Mouse (Mus musculus) limb, embryonic 11.5 days (tissue): ENCODE data around the gene Glod5. TPM values are rescaled to one million over a fixed set of nuclear protein-coding genes. Genes with fewer than 3 reads are reported as not detected.
"Not testable (repeated sequence)": the region's sequence is repeated elsewhere in the genome, so short reads cannot be mapped to it uniquely, and the experiment has no call there.

Experiments
- ATAC-seq: fragments of 200-750 bp; cut with Nextera tagmentation; 2 replicates; pipeline ENCODE4 v1.8.0; 2017; ENCODE audit warnings: low read depth; ENCODE audit not compliant: insufficient number of reproducible peaks, low FRiP score, low TSS enrichment
- DNase-seq: peaks from one replicate; pipeline ENCODE4 v3.0.0-alpha.2; 2015; ENCODE audit warnings: low spot score
- H3K27ac ChIP-seq: fragments of 300-500 bp; sonication (generic); replicated peaks from 2 replicates; pipeline ENCODE4 v1.5.1; 2014; ENCODE audit warnings: low read depth, mild to moderate bottlenecking, low read length
- H3K27me3 ChIP-seq: fragments of 300-500 bp; sonication (generic); 2 replicates; pipeline ENCODE4 v1.6.1; 2014; ENCODE audit warnings: mild to moderate bottlenecking, low read length, mixed read lengths; ENCODE audit not compliant: control insufficient read depth, insufficient read depth
- H3K36me3 ChIP-seq: fragments of 300-500 bp; sonication (generic); 2 replicates; pipeline ENCODE4 v1.6.1; 2014; ENCODE audit warnings: mild to moderate bottlenecking, low read length, moderate library complexity, mixed read lengths; ENCODE audit not compliant: control insufficient read depth, insufficient read depth
- H3K4me1 ChIP-seq: fragments of 300-500 bp; sonication (generic); 2 replicates; pipeline ENCODE4 v1.6.1; 2014; ENCODE audit warnings: low read length, mixed read lengths; ENCODE audit not compliant: control insufficient read depth, insufficient read depth
- H3K4me2 ChIP-seq: fragments of 300-500 bp; sonication (generic); 2 replicates; pipeline ENCODE4 v1.6.1; 2014; ENCODE audit warnings: low read depth, mild to moderate bottlenecking, moderate library complexity; ENCODE audit not compliant: severe bottlenecking
- H3K4me3 ChIP-seq: fragments of 300-500 bp; sonication (generic); 2 replicates; pipeline ENCODE4 v1.5.1; 2014; ENCODE audit warnings: low read depth, low read length
- H3K9ac ChIP-seq: fragments of 300-500 bp; sonication (generic); 2 replicates; pipeline ENCODE4 v1.6.1; 2014; ENCODE audit warnings: mild to moderate bottlenecking, low read length
- H3K9me3 ChIP-seq: fragments of 300-500 bp; sonication (generic); 2 replicates; pipeline ENCODE4 v1.6.1; 2016; ENCODE audit warnings: low read length; ENCODE audit not compliant: control insufficient read depth
- WGBS: fragments of 180-500 bp; shearing (Covaris S2); extraction: QIAGEN DNeasy Blood & Tissue Kit; methylation state at CpG from one replicate; pipeline ENCODE4 v1.1.7; 2014; 5-methylcytosine and 5-hydroxymethylcytosine counted together
- polyA plus RNA-seq: library from polyadenylated mRNA; unstranded; fragments of >200 nt; fragmentation: Nextera tagmentation; extraction: Ambion mirVana; gene quantifications from 2 replicates; pipeline ENCODE4 v1.2.1, GENCODE M21; 2014

Glod5 gene
- polyA plus RNA-seq, 1 experiment from 2014 or later = not detected

DNA sequence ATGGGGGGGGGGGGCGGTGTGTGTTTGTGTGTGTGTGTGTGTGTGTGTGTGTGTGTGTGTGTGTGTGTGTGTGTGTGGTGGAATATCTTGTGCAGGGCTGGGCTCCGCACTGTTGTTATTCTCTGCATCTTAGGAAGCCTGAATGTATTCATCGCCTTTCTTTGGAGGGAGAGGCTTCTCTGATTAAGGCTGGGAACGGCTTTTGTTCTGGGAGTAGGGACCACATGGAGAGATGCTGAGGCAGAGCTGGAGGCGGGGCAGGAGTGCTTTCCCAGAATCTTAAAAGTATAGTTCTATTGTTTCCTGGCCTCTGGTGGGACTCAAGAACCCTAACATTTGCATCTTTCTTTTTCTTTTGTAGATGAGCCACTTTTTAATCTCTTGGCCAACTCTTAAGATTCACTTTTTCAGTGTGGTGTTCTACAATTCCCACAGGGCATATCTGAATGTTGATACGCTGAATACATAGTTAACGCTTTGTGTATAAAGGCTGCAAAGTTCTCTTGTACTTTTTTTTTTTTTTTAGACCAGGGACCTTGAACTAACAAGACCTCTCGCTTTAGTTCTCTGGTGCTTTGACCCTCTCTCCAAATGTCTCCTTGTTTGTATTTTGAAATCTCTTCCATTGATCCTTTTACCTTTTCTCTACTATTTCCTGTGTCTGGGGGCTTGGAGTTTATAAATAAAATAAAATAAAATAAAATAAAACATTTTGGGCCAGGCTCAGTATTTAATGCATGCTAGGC lies 4.5 kb downstream of the Glod5 start:
- H3K27ac ChIP-seq = no peak overlapping the region
- 48% methylated on average over 8 of the region's 8 CpGs for WGBS
- DNase-seq = no peak
- no peak overlapping the region for H3K9ac ChIP-seq
- ATAC-seq = no peak
- no peaks in the 10 kb centered on the region for H3K9me3 ChIP-seq
- H3K36me3 ChIP-seq = no peaks in the 10 kb centered on the region
- H3K27me3 ChIP-seq = no peaks in the 10 kb centered on the region
- no peak overlapping the region for H3K4me2 ChIP-seq
- H3K4me1 ChIP-seq = no peaks in the 10 kb centered on the region
- H3K4me3 ChIP-seq = no peak overlapping the region

DNA sequence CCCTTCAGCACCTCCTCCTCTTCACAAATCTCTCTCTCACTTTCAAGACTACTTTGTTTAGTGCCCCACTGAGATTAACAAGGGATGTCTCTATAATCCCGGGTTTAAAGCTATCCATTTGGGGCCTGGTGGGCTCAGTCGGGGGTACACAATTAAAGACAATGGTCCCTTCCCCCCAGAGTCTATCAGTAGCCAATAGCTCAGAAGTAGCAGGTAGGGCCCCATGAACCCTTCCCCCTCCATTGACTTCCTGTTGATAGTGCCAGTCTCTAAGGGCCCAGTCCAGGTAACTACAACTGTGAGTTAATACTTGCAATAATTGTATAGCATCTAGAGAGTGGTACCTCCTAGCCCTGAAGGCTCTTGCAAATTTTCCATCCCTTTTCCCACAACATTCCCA lies 5.1 kb downstream of the Glod5 start:
- H3K36me3 ChIP-seq = no peaks in the 10 kb centered on the region

GRCm38 (mm10) chrX:8009356-8009755 lies 8.9 kb downstream of the Glod5 start:
- ATAC-seq, H3K4me2 ChIP-seq, H3K9ac ChIP-seq, H3K36me3 ChIP-seq, H3K27me3 ChIP-seq, DNase-seq, H3K27ac ChIP-seq, H3K4me3 ChIP-seq, H3K9me3 ChIP-seq, H3K4me1 ChIP-seq: not testable (repeated sequence)
- WGBS = 87% methylated on average over 4 of the region's 4 CpGs

More for the DNA sequence above, 5.1 kb downstream of the Glod5 start:
- no peak overlapping the region for H3K27ac ChIP-seq
- no peak overlapping the region for H3K4me3 ChIP-seq
- H3K4me2 ChIP-seq = no peak overlapping the region
- ATAC-seq (no peak), DNase-seq (no peak)
- H3K4me1 ChIP-seq = no peaks in the 10 kb centered on the region
- H3K27me3 ChIP-seq = no peaks in the 10 kb centered on the region
- H3K9ac ChIP-seq = no peak overlapping the region
- no peaks in the 10 kb centered on the region for H3K9me3 ChIP-seq
- WGBS = 13% methylated on average over 2 of the region's 2 CpGs

GRCm38 (mm10) chrX:8008543-8008942 lies 9.7 kb downstream of the Glod5 start:
- H3K4me1 ChIP-seq = no peaks in the 10 kb centered on the region
- H3K9ac ChIP-seq = no peak overlapping the region
- no peak overlapping the region for H3K27ac ChIP-seq
- H3K4me2 ChIP-seq = no peak overlapping the region
- H3K36me3 ChIP-seq = no peaks in the 10 kb centered on the region
- H3K4me3 ChIP-seq = no peak overlapping the region
- ATAC-seq = no peak
- DNase-seq = no peak
- no peaks in the 10 kb centered on the region for H3K9me3 ChIP-seq
- WGBS = 43% methylated on average over 5 of the region's 5 CpGs
- no peaks in the 10 kb centered on the region for H3K27me3 ChIP-seq

GRCm38 (mm10) chrX:8002971-8003370 lies 15.3 kb downstream of the Glod5 start:
- 56% methylated on average over 4 of the region's 4 CpGs for WGBS
- H3K4me3 ChIP-seq = no peak overlapping the region

GRCm38 (mm10) chrX:8002001-8002400 lies 16.3 kb downstream of the Glod5 start:
- Histone ChIP-seq H3K9ac (no peak overlapping the region), H3K36me3 (no peaks in the 10 kb centered on the region), H3K27ac (no peak overlapping the region), H3K27me3 (no peaks in the 10 kb centered on the region), H3K9me3 (no peaks in the 10 kb centered on the region), H3K4me3 (no peak overlapping the region), H3K4me2 (no peak overlapping the region), H3K4me1 (no peaks in the 10 kb centered on the region)
- ATAC-seq (no peak), DNase-seq (no peak)
- WGBS = 23% methylated on average over 5 of the region's 5 CpGs

More at GRCm38 (mm10) chrX:8002971-8003370, 15.3 kb downstream of the Glod5 start:
- Histone ChIP-seq H3K9me3 (no peaks in the 10 kb centered on the region), H3K27ac (no peak overlapping the region), H3K4me1 (no peaks in the 10 kb centered on the region), H3K36me3 (no peaks in the 10 kb centered on the region), H3K27me3 (no peaks in the 10 kb centered on the region), H3K4me2 (no peak overlapping the region), H3K9ac (no peak overlapping the region)
- DNase-seq = no peak
- no peak for ATAC-seq

DNA sequence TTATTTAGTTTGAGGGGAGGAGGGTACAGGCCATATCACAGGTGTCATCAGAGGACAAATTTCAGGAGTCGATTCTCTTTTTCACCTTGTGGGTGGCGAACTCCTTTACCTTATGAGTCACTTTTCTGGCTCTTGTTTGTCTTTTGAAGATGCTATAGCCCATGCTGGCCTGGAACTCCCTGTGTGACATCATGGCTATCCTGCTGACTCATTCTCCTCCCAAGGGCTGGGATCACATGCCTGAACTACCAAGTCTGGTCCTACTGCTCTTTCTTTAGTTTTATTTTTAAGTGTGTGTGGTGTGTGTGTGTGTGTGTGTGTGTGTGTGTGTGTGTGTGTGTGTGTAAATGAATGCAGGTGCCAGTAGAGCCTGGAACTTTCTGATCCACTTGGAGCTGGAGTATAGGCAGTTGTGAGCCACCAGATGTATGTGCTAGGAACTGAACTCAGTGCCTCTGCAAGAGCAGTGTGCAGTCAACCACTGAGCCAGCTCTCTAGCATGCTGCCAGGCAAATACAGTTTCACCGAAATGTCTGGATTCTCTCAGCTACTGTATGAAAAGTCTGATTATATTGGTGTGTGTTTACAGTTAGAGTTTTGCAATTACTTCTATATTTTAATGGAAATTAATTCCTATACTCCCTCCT lies 17.6 kb downstream of the Glod5 start:
- H3K4me2 ChIP-seq = no peak overlapping the region
- no peaks in the 10 kb centered on the region for H3K36me3 ChIP-seq
- H3K27ac ChIP-seq = no peak overlapping the region
- H3K27me3 ChIP-seq = no peaks in the 10 kb centered on the region
- no peak overlapping the region for H3K9ac ChIP-seq
- H3K9me3 ChIP-seq = no peaks in the 10 kb centered on the region
- WGBS = 81% methylated on average over 3 of the region's 3 CpGs
- H3K4me3 ChIP-seq = no peak overlapping the region
- no peaks in the 10 kb centered on the region for H3K4me1 ChIP-seq
- ATAC-seq = no peak
- no peak for DNase-seq

- Histone ChIP-seq H3K27ac (no peak overlapping the region), H3K4me1 (no peaks in the 10 kb centered on the region), H3K36me3 (no peaks in the 10 kb centered on the region), H3K27me3 (no peaks in the 10 kb centered on the region), H3K4me3 (no peak overlapping the region), H3K4me2 (no peak overlapping the region), H3K9me3 (no peaks in the 10 kb centered on the region), H3K9ac (no peak overlapping the region)
- WGBS = 72% methylated on average over 10 of the region's 10 CpGs
- no peak for ATAC-seq
- DNase-seq = no peak
Observed at GRCm38 (mm10) chrX:7993068-7993735, 25.1 kb downstream of the Glod5 start.
